Mouse (Mus musculus) liver, postnatal 0 days (tissue): ENCODE results near the gene Lhfp.

Experiments
- CTCF ChIP-seq: sonication (generic); IDR thresholded peaks from 2 replicates; pipeline ENCODE4 v1.5.1; 2016; ENCODE audit warnings: antibody characterized with exemption, low read depth
- EP300 ChIP-seq: IDR thresholded peaks from 2 replicates; pipeline ENCODE4 v1.6.1; 2016; ENCODE audit warnings: antibody characterized with exemption, low read depth, mild to moderate bottlenecking

DNA sequence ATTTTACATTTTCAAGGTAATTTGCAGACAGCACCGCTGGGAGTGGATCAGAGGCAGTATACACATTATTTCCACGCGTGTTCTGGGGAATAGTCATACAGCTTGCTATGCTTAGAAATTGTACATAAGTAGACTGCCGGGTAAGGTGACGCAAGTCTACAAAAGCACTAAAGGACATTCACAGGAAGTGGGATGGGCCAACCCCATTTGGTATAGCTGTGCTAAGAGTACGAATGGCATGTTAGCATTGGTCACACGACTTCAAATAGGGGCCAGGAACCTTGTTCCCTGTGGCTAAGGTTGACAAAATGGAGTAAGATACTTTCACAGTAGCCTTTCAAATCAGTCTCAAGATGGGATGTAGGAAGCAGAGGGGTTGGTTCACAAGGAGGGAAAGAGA lies 4.4 kb upstream of the Lhfp start:
- TF ChIP-seq CTCF (no peak), EP300 (no peak)
